Comparison of ENCODE assay signal across 24 mouse cellular contexts in the genomic region with DNA sequence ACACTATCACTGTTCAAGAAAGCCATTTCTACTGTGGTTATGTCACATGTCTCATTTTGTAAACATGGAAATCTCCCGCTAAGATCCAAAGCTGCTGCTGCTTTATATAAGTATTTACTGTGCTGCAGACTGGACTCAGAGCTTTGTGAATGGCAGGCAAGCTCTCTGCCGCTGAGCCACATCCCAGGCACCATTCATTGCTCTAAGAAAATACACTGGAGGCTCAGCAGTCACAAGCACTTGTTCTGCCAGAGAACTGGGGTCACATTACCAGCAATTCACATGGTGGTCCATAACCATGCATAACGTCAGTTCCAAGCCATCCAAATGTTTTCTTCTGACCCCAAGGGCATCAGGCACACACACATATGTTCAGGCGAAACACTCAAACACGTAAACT.
DNase-seq lines count a peak whose midpoint lies in the region; ATAC-seq and TF ChIP-seq lines count a peak whose summit lies in the region.
"Had no signal": no experiment of that assay in that cellular context is flagged by ENCODE, and none has a peak within 500 bp of the region (broad histone marks: within the 10 kb centered on the region; RNA-seq: fewer than 3 reads in every experiment).

No protein-coding gene starts in this region.

- H3K27me3 ChIP-seq in limb, embryonic 12.5 days = peaks cover 15% of the 10 kb centered on the region
- peaks cover 18% of the 10 kb centered on the region for H3K27me3 ChIP-seq in limb, embryonic 10.5 days (ENCODE audit: low read depth, poor library complexity, severe bottlenecking)
- H3K27me3 ChIP-seq in midbrain, embryonic 11.5 days (ENCODE audit: control insufficient read depth, insufficient read depth, low read length) = peaks cover 10% of the 10 kb centered on the region
- H3K27me3 ChIP-seq in midbrain, embryonic 16.5 days (ENCODE audit: control insufficient read depth, insufficient read depth, low read depth, low read length) = peaks cover 7% of the 10 kb centered on the region
- no peaks in the 10 kb centered on the region for H3K27me3 ChIP-seq in stomach, postnatal 0 days (ENCODE audit: control insufficient read depth, insufficient read depth, low read length)
- H3K27me3 ChIP-seq: heart, embryonic 15.5 days had no signal

- ATAC-seq in frontal cortex, adult (ENCODE audit: low TSS enrichment) = peak; percentile 64
- ATAC-seq in limb, embryonic 12.5 days (ENCODE audit: insufficient number of reproducible peaks, insufficient read depth, low FRiP score, low TSS enrichment, low read depth) = no peak
- no peak for ATAC-seq in midbrain, embryonic 11.5 days (ENCODE audit: low FRiP score)
- ATAC-seq in midbrain, embryonic 16.5 days = no peak
- ATAC-seq in stomach, postnatal 0 days (ENCODE audit: low FRiP score, low TSS enrichment) = no peak
- ATAC-seq: inflammation-experienced regulatory T-cells, adult 6 months had no signal

- TF ChIP-seq EP300 in stomach, postnatal 0 days (optimal IDR thresholded peaks at IDR 0.05) = no peak

- peaks cover 27% of the 10 kb centered on the region for H3K4me1 ChIP-seq in limb, embryonic 12.5 days (replicated peaks)
- peaks cover 32% of the 10 kb centered on the region for H3K4me1 ChIP-seq in limb, embryonic 10.5 days
- H3K4me1 ChIP-seq in midbrain, embryonic 11.5 days (ENCODE audit: control insufficient read depth, insufficient read depth, low read length) = peaks cover 18% of the 10 kb centered on the region; the same call in 1 of the 2 replicates
- peaks cover 11% of the 10 kb centered on the region for H3K4me1 ChIP-seq in midbrain, embryonic 16.5 days (ENCODE audit: control insufficient read depth, insufficient read depth, low read length)
- 0 out of 2 replicates have a peak, but pooled peaks cover 4% of the 10 kb centered on the region for H3K4me1 ChIP-seq in stomach, postnatal 0 days (replicated peaks; ENCODE audit: control insufficient read depth, insufficient read depth)

- no peak for DNase-seq in frontal cortex, postnatal 10 days (ENCODE audit: low spot score in 2 of 2)
- no peak for DNase-seq in limb, embryonic 10.5 days (ENCODE audit: low spot score)
- DNase-seq in midbrain, embryonic 11.5 days (ENCODE audit: low spot score, missing footprints) = peak; percentile 86
- no peak for DNase-seq in stomach, postnatal 0 days (ENCODE audit: low spot score)
- DNase-seq: adrenal gland, adult 8-10 months; cerebellum, adult 9-10 months; cerebellum, postnatal 36 days; gastrocnemius, postnatal 10 days; right cerebral cortex, adult 18-20 months; thymus, adult 18-20 months had no signal

- H3K27ac ChIP-seq in limb, embryonic 12.5 days = peak overlapping the region; percentile 12; the same call in 1 of the 2 replicates
- no peak overlapping the region for H3K27ac ChIP-seq in limb, embryonic 10.5 days
- H3K27ac ChIP-seq in midbrain, embryonic 11.5 days (ENCODE audit: low read depth, low read length) = no peak overlapping the region
- no peak overlapping the region for H3K27ac ChIP-seq in midbrain, embryonic 16.5 days (ENCODE audit: low read length)
- 0 out of 2 replicates have a peak overlapping the region, but pooled peaks have one; percentile 14 for H3K27ac ChIP-seq in stomach, postnatal 0 days (replicated peaks)
- H3K27ac ChIP-seq: embryonic facial prominence, embryonic 12.5 days; forebrain, embryonic 15.5 days; heart, embryonic 15.5 days; hindbrain, embryonic 14.5 days; kidney, embryonic 15.5 days; layer of hippocampus, adult 2 months; left cerebral cortex, adult 2 months; liver, embryonic 12.5 days had no signal

- WGBS in limb, embryonic 12.5 days = 46% methylated on average over 5 of the region's 5 CpGs
- WGBS in limb, embryonic 10.5 days = 59% methylated on average over 5 of the region's 5 CpGs
- 46% methylated on average over 5 of the region's 5 CpGs for WGBS in midbrain, embryonic 11.5 days
- WGBS in midbrain, embryonic 16.5 days = 49% methylated on average over 5 of the region's 5 CpGs
- WGBS in stomach, postnatal 0 days = 56% methylated on average over 5 of the region's 5 CpGs

- no peaks in the 10 kb centered on the region for H3K9me3 ChIP-seq in limb, embryonic 12.5 days
- H3K9me3 ChIP-seq in limb, embryonic 10.5 days (replicated peaks) = no peaks in the 10 kb centered on the region
- no peaks in the 10 kb centered on the region for H3K9me3 ChIP-seq in midbrain, embryonic 11.5 days (ENCODE audit: control insufficient read depth, low read length)
- H3K9me3 ChIP-seq in midbrain, embryonic 16.5 days (replicated peaks; ENCODE audit: control insufficient read depth, low read length, poor library complexity, severe bottlenecking) = no peaks in the 10 kb centered on the region
- no peaks in the 10 kb centered on the region for H3K9me3 ChIP-seq in stomach, postnatal 0 days (ENCODE audit: control insufficient read depth, low read length)
- H3K9me3 ChIP-seq: embryonic facial prominence, embryonic 12.5 days; forebrain, embryonic 15.5 days; G1E; heart, embryonic 15.5 days; kidney, embryonic 15.5 days; liver, embryonic 12.5 days had no signal

- H3K4me3 ChIP-seq in limb, embryonic 12.5 days (replicated peaks) = no peak overlapping the region
- H3K4me3 ChIP-seq in limb, embryonic 10.5 days = no peak overlapping the region
- no peak overlapping the region for H3K4me3 ChIP-seq in midbrain, embryonic 11.5 days (ENCODE audit: low read depth, low read length)
- no peak overlapping the region for H3K4me3 ChIP-seq in midbrain, embryonic 16.5 days (ENCODE audit: low read depth, low read length)
- no peak overlapping the region for H3K4me3 ChIP-seq in stomach, postnatal 0 days (ENCODE audit: low read depth, low read length)
- H3K4me3 ChIP-seq: liver, embryonic 12.5 days had no signal

- no peak overlapping the region for H3K4me2 ChIP-seq in limb, embryonic 12.5 days
- H3K4me2 ChIP-seq in midbrain, embryonic 11.5 days = no peak overlapping the region
- H3K4me2 ChIP-seq in midbrain, embryonic 16.5 days (ENCODE audit: low read length) = no peak overlapping the region
- H3K4me2 ChIP-seq in stomach, postnatal 0 days (replicated peaks; ENCODE audit: low read depth) = no peak overlapping the region

- no peak overlapping the region for H3K9ac ChIP-seq in limb, embryonic 12.5 days (replicated peaks)
- no peak overlapping the region for H3K9ac ChIP-seq in midbrain, embryonic 11.5 days (ENCODE audit: low read length)
- no peak overlapping the region for H3K9ac ChIP-seq in midbrain, embryonic 16.5 days (ENCODE audit: low read depth, low read length)
- no peak overlapping the region for H3K9ac ChIP-seq in stomach, postnatal 0 days (ENCODE audit: low read length)
- H3K9ac ChIP-seq: embryonic facial prominence, embryonic 12.5 days; kidney, embryonic 15.5 days; liver, embryonic 12.5 days; liver, postnatal 0 days had no signal

- no peak for TF ChIP-seq CTCF in stomach, postnatal 0 days (IDR thresholded peaks at IDR 0.05; ENCODE audit: low read depth)

- H3K36me3 ChIP-seq in limb, embryonic 12.5 days = no peaks in the 10 kb centered on the region
- no peaks in the 10 kb centered on the region for H3K36me3 ChIP-seq in limb, embryonic 10.5 days
- no peaks in the 10 kb centered on the region for H3K36me3 ChIP-seq in midbrain, embryonic 11.5 days (ENCODE audit: control insufficient read depth, insufficient read depth, low read length)
- no peaks in the 10 kb centered on the region for H3K36me3 ChIP-seq in midbrain, embryonic 16.5 days (ENCODE audit: control insufficient read depth, insufficient read depth, low read length)
- no peaks in the 10 kb centered on the region for H3K36me3 ChIP-seq in stomach, postnatal 0 days (ENCODE audit: control insufficient read depth, insufficient read depth, low read length)
- H3K36me3 ChIP-seq: embryonic facial prominence, embryonic 12.5 days; forebrain, embryonic 15.5 days; G1E; heart, embryonic 15.5 days; kidney, embryonic 15.5 days; liver, embryonic 12.5 days had no signal

Comparison
In these comparisons a context has a peak if more than half of its experiments do, and no peak if none do; other contexts are left out.
1. H3K27ac ChIP-seq: peak in limb, embryonic 12.5 days (single experiment) and stomach, postnatal 0 days (single experiment); none in limb, embryonic 10.5 days (single experiment), midbrain, embryonic 11.5 days (single experiment) and midbrain, embryonic 16.5 days (single experiment).